Mouse (Mus musculus): ENCODE results near the gene Yipf4. TPM values are rescaled to one million over a fixed set of nuclear protein-coding genes. Genes with fewer than 3 reads are reported as not detected.

Gene Yipf4
- 77.1 and 82.8 TPM in 2 replicates for polyA plus RNA-seq (2015; fragmentation: Nextera tagmentation; extraction: Ambion mirVana)

DNA sequence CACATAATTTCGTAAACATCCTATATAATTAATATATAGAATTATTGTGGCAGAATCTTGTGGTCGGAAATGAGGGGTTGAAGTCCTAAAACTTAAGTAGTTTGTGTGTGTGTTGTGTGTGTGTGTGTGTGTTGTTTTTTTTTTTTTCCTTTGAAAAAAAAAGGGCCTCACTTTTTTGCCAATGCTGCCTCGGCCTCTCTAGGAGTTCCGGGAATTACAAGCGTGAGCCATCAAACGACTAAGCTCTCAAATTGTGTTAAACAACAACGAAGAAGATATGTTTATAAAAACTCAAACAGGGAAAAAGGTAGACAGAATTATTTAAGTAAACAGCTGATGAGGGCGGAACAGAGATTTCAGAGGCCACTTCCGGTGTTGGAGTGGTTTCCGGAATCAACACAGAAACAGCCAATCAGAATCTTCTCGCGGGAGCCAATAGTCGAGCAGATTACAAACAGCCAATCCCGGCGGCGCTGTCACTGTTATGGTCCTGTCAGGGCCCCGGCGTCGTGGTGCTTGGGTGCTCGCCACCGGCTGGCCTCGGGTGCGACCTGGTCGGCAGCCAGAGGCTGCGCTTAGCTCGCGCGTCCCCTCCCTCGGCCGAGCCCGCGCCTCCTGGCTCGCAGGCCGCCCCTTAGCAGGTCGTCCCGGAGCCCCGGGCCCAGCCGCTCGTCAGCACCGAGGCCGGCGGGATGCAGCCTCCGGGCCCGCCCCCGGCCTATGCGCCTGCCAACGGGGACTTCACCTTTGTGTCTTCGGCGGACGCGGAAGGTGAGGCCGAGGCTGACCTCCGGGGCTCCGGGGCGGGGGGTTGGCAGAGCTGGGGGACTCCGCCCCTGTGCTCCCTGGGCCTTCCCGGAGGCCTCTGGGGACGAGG lies at the start of gene Yipf4:
Yipf4 (plus strand) TSS at position 470 of the 877 bp plus-strand sequence.
- 4% methylated on average over 56 of the region's 58 CpGs for WGBS
- peak within 1 kb of the TSS; percentile 81 for H3K4me3 ChIP-seq (ENCODE audit: low read depth, low read length)
- no peaks in the 10 kb centered on the region for H3K9me3 ChIP-seq (ENCODE audit: control insufficient read depth)
- TF ChIP-seq CTCF (IDR thresholded peaks at IDR 0.05; ENCODE audit: low read depth) = no peak
- 0 out of 2 replicates have a peak, but pooled peaks cover 2% of the 10 kb centered on the region for H3K4me1 ChIP-seq (replicated peaks; ENCODE audit: control insufficient read depth, insufficient read depth, low read length)
- H3K27ac ChIP-seq (ENCODE audit: low read depth, low read length) = peak within 1 kb of the TSS; percentile 98
- H3K9ac ChIP-seq (ENCODE audit: low read depth, low read length) = peak within 1 kb of the TSS; percentile 93
- H3K4me2 ChIP-seq (replicated peaks; ENCODE audit: low read depth) = peak within 1 kb of the TSS; percentile 71
- H3K27me3 ChIP-seq (replicated peaks; ENCODE audit: control insufficient read depth, insufficient read depth, low read length) = 0 out of 2 replicates have a peak, but pooled peaks cover 3% of the 10 kb centered on the region
- ATAC-seq = peak; percentile 99
- H3K36me3 ChIP-seq (ENCODE audit: control insufficient read depth, insufficient read depth) = peaks cover 7% of the 10 kb centered on the region

DNA sequence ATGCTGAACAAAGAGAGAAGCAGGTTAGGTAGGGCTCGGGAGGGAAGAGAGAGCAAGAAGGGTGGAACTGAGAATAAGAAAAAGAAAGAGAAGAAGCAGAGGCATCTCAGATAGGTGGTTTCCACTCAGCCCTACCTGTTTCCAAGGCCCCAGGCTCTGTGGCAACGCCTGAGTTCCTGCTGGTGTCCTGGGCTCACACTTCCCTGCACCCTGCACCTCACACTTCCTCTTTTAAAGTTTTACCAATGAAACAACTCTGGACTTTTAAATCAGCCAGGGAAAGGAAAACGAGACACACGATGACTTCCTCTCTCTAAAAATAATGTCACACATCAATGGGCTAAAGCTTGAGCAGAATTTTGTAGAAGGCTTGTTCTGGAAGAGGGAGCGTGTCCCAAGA lies 48.8 kb upstream of the Yipf4 start:
- Histone ChIP-seq H3K36me3 (ENCODE audit: control insufficient read depth, insufficient read depth) (peaks cover 25% of the 10 kb centered on the region; the same call in 1 of the 2 replicates), H3K9me3 (ENCODE audit: control insufficient read depth) (no peaks in the 10 kb centered on the region), H3K27me3 (replicated peaks; ENCODE audit: control insufficient read depth, insufficient read depth, low read length) (no peaks in the 10 kb centered on the region), H3K27ac (ENCODE audit: low read depth, low read length) (no peak overlapping the region), H3K4me3 (ENCODE audit: low read depth, low read length) (no peak overlapping the region), H3K4me1 (replicated peaks; ENCODE audit: control insufficient read depth, insufficient read depth, low read length) (no peaks in the 10 kb centered on the region), H3K9ac (ENCODE audit: low read depth, low read length) (no peak overlapping the region), H3K4me2 (replicated peaks; ENCODE audit: low read depth) (no peak overlapping the region)
- no peak for TF ChIP-seq CTCF (IDR thresholded peaks at IDR 0.05; ENCODE audit: low read depth)
- 68% methylated on average over 5 of the region's 5 CpGs for WGBS
- no peak for ATAC-seq

DNA sequence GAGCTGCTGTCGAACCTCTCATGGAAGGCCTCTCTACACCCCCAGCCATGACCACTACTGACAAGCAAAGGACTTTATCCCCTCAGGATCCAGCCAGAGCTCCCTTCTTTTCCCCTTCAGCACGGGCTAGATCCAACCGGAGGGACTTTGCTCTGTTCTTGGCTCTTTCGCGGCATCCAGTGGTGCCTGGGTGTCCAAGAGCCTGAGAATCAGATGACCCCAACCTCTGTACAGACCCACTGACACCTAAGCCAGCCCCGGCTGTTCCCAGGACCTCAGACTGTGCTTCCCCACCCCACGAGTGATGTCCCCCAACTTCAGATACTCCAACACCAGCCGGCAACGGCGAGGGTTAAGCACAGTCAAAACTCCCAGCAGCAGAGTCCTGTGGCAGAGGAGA lies 39.5 kb upstream of the Yipf4 start:
- Histone ChIP-seq H3K4me3 (ENCODE audit: low read depth, low read length) (no peak overlapping the region), H3K27me3 (replicated peaks; ENCODE audit: control insufficient read depth, insufficient read depth, low read length) (no peaks in the 10 kb centered on the region), H3K9ac (ENCODE audit: low read depth, low read length) (no peak overlapping the region), H3K4me1 (replicated peaks; ENCODE audit: control insufficient read depth, insufficient read depth, low read length) (no peaks in the 10 kb centered on the region), H3K36me3 (ENCODE audit: control insufficient read depth, insufficient read depth) (peaks cover 39% of the 10 kb centered on the region), H3K4me2 (replicated peaks; ENCODE audit: low read depth) (no peak overlapping the region), H3K9me3 (ENCODE audit: control insufficient read depth) (no peaks in the 10 kb centered on the region), H3K27ac (ENCODE audit: low read depth, low read length) (no peak overlapping the region)
- no peak for TF ChIP-seq CTCF (IDR thresholded peaks at IDR 0.05; ENCODE audit: low read depth)
- ATAC-seq = no peak
- WGBS = 87% methylated on average over 10 of the region's 10 CpGs

DNA sequence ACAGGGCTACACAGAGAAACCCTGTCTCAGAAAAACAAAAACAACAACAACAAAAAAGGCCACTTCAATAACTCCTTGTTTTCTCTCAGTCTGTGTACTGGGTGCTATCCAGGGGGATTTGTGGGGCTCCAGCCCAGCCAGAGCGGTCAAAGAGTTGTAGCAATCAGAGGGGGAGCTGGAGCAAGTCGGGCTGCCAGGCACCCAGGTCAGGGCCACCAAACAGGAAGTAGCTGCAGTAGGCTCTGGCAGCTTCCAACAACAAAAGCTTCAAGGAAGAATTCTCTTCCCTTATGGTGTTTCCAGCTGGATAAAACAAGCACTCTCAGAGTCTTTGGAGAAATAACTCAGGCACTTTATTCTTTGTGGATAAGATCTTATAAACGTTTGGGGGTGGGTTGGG lies 35.4 kb upstream of the Yipf4 start:
- Histone ChIP-seq H3K4me3 (ENCODE audit: low read depth, low read length) (no peak overlapping the region), H3K4me2 (replicated peaks; ENCODE audit: low read depth) (no peak overlapping the region), H3K9me3 (ENCODE audit: control insufficient read depth) (no peaks in the 10 kb centered on the region), H3K9ac (ENCODE audit: low read depth, low read length) (no peak overlapping the region), H3K27me3 (replicated peaks; ENCODE audit: control insufficient read depth, insufficient read depth, low read length) (no peaks in the 10 kb centered on the region), H3K4me1 (replicated peaks; ENCODE audit: control insufficient read depth, insufficient read depth, low read length) (no peaks in the 10 kb centered on the region), H3K36me3 (ENCODE audit: control insufficient read depth, insufficient read depth) (peaks cover 25% of the 10 kb centered on the region; the same call in 1 of the 2 replicates), H3K27ac (ENCODE audit: low read depth, low read length) (no peak overlapping the region)
- ATAC-seq = no peak
- TF ChIP-seq CTCF (IDR thresholded peaks at IDR 0.05; ENCODE audit: low read depth) = no peak
- WGBS = 76% methylated on average over 3 of the region's 3 CpGs

DNA sequence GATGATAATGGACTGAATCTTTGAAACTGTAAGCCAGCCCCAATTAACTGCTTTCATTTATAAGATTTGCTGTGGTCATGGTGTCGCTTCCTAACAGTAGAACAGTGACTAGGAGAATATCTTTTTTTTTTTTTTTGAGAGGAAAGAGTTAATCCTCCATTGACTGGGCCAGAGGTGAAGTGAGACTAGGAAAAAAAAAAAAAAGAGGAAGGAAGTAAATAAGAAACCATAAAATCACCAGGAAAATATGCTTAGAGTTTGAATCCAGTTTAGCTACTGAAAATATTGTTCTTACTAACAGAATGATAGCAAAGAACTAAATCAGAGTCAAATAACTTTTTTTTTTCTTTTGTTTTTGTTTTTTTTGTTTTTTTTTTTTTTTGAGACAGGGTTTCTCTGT lies 34.6 kb upstream of the Yipf4 start:
- Histone ChIP-seq H3K27me3 (replicated peaks; ENCODE audit: control insufficient read depth, insufficient read depth, low read length) (no peaks in the 10 kb centered on the region), H3K4me3 (ENCODE audit: low read depth, low read length) (no peak overlapping the region), H3K4me2 (replicated peaks; ENCODE audit: low read depth) (no peak overlapping the region), H3K9ac (ENCODE audit: low read depth, low read length) (no peak overlapping the region), H3K36me3 (ENCODE audit: control insufficient read depth, insufficient read depth) (peaks cover 25% of the 10 kb centered on the region; the same call in 1 of the 2 replicates), H3K27ac (ENCODE audit: low read depth, low read length) (no peak overlapping the region), H3K4me1 (replicated peaks; ENCODE audit: control insufficient read depth, insufficient read depth, low read length) (no peaks in the 10 kb centered on the region), H3K9me3 (ENCODE audit: control insufficient read depth) (no peaks in the 10 kb centered on the region)
- WGBS = 90% methylated on average over 1 of the region's 1 CpGs
- no peak for ATAC-seq
- no peak for TF ChIP-seq CTCF (IDR thresholded peaks at IDR 0.05; ENCODE audit: low read depth)

DNA sequence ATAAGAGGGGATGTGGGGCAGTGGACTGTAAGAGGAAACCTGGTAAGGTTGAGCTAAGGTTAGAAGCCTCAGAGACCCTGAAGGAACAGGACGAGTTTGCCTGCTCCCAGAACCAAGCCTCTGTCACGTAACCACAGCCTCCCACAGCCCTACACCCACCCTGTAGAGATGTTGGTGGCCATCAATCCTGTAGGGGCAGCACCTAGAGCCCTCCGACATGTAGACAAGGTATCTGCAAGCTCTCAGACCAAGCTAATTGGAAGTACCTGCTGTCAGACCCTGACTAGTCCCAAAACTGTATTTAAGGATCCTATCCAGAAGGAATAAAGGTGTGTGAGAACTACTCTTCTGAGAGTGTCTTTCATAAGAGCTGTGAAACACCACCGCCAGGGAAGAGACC lies 33.9 kb upstream of the Yipf4 start:
- TF ChIP-seq CTCF (IDR thresholded peaks at IDR 0.05; ENCODE audit: low read depth) = no peak
- Histone ChIP-seq H3K9me3 (ENCODE audit: control insufficient read depth) (no peaks in the 10 kb centered on the region), H3K27ac (ENCODE audit: low read depth, low read length) (no peak overlapping the region), H3K9ac (ENCODE audit: low read depth, low read length) (no peak overlapping the region), H3K27me3 (replicated peaks; ENCODE audit: control insufficient read depth, insufficient read depth, low read length) (no peaks in the 10 kb centered on the region), H3K4me1 (replicated peaks; ENCODE audit: control insufficient read depth, insufficient read depth, low read length) (no peaks in the 10 kb centered on the region), H3K4me3 (ENCODE audit: low read depth, low read length) (no peak overlapping the region), H3K4me2 (replicated peaks; ENCODE audit: low read depth) (no peak overlapping the region), H3K36me3 (ENCODE audit: control insufficient read depth, insufficient read depth) (peaks cover 22% of the 10 kb centered on the region; the same call in 1 of the 2 replicates)
- 90% methylated on average over 4 of the region's 4 CpGs for WGBS
- no peak for ATAC-seq

Data from intestine, postnatal 0 days (tissue).